Mouse (Mus musculus) retina, embryonic 14.5 days (tissue): ENCODE data around the gene Immt.
"Not testable (repeated sequence)": the region's sequence is repeated elsewhere in the genome, so short reads cannot be mapped to it uniquely, and the experiment has no call there.

Experiments
- DNase-seq: peaks from one replicate; pipeline ENCODE4 v3.0.0-alpha.2; 2015; ENCODE audit warnings: low spot score

Gene Immt

GRCm38 (mm10) chr6:71846906-71847305, 15.8 kb downstream of the Immt start:
- not testable (repeated sequence) for DNase-seq

DNA sequence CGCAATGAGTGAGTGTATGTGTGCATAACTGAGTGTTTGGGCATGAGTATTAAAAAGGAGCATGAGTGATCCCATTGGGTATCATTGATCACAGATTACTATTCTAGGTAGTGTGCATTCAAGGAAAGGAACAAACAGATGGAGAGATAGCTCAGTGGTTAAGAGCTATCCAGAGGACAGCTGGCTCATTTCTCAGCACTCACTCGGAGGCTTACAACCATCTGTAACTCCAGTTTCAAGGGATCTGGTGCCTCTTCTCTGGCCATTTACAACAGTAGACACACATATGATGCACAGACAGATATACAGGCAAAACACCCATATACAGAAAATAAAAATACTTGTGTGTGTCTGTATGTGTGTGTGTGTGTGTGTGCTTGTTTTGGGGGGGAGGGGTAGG, 36.6 kb downstream of the Immt start:
- DNase-seq = no peak

- DNase-seq = peak; percentile 28
Measured at GRCm38 (mm10) chr6:71868809-71869208, 37.7 kb downstream of the Immt start.

DNA sequence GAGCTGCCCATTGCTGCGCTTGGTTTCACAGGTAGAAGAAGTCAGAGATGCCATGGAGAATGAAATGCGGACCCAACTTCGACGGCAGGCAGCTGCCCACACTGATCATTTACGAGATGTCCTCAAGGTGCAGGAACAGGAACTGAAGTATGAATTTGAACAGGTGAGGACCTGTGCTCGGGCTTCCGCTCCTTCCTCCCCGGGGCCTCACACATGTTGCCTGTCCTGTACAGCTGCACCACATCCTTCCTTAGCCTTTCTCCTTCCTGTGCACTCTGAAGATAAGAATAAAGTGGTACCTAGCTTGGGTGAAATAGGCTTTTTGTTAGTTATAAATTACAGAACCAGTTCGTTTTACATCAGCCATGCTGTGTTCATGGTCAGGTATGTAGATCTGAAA, 40.3 kb downstream of the Immt start:
- no peak for DNase-seq

DNA sequence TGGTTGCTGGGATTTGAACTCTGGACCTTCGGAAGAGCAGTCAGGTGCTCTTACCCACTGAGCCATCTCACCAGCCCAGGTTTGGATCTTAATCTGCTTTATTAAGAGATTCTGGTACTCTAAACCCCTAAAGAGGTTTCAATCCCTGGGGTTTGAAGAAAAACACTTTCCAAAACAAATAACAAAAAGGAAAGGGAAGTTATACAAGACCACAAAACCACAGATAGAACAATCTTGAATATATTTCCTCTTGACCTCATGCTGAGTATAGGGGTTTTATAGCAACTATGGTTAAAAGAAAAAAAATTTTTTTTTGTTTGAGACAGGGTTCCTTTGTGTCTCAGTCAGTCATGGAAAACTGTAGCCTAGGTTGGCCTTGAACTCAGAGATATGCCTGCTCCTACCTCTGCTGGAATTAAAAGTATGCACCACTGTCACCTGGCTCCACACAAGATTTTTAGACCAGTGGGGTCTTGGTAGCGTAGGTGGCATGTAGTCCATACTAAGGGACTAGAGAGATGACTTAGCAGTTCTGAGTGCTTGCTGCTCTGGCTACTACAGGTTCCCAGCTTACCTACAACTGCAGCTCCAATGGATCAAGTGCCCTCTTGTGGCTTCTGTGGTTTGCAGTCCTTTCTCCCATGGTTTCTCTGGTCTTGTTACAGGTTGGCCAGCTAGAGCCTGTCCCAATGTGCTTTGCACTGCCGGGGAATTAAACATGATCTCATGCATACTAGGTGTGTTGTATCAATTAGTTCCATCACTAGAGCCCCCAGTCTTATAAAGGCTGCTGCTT, 47.0 kb downstream of the Immt start:
- peak; percentile 17 for DNase-seq

DNA sequence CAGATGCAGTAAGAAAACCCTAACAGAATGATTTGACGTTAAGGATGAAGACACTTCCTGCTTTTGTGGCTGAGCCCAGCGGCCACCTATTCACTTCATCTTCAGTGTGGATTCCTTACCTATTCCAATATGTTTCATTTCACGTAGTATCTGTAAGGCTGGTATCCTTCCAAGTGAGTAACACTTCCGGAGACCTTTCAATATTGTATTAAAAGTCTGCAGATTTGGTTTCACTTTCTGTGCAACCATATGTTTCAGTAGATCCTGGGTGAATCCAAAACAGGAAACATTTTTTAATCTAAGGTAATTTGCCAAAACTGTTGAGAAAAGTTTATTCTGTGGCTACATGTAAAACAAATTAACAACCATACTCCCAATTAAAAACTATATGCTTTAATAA, 62.1 kb downstream of the Immt start:
- no peak for DNase-seq

DNA sequence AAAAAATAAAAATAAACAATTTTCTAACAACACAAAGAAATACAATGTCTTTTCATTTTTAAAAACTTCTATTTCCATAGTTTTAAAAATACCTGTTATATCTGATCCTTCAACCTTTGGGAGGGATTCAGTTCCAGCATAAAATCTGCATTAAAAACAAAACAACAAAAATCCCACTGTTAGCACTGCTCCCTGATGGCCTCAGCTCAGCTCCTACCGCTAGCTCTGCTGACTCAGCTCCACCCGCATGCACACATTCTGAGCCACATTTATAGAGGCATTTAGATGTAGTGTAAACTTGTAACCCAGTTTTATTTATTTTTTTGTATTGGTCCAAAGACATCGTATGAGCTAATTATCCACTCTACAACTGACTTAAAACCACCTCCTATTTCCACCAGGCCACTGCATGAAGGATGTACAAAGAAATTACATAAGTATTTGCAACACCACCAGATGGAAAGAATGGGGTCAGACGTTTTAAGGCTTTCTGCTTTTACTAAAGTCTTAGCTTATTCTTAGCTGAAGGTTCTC, 76.6 kb downstream of the Immt start:
- peak; percentile 8 for DNase-seq

DNA sequence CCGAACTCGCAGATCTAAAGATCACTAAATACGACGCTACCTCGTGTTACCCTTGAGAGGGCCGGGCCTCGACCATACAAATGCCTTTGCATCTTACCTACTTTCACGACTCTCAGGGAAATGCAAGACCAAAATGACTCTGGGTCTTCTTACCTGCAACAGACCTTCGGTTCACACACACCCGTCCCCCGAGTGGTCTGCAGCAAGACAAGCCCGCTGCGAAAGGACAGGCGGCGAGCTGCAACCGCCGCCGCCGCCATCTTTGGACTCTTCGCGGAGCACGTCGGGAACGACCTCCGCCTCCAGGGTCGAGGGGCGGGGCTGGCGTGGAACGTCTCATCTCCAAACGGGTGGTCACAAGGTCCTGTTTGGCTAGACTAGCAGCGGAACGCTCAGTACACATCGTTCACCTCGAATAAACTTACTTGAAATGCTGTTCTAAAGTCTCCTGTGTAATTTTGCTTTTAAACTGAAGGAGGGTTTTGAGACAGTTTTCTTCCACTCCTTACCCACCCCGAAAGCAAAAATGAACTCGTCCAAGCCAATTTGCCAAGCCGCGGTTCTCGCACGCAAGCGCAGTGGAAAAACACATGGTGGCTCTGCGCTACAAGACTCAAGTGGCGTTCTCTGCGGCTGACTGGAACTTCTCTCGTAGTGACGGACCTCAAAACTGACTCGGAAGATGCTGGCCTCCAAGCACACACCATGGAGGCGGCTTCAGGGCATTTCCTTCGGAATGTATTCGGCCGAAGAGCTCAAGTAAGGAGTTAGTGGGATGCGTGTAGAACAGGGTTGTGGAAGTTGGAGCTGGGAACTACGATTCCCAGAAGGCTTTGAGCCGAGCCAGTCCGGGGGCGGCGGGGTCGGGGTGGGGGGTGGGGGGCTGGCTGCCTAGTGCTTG, 77.6 kb downstream of the Immt start, which contains the start of the genes Ptcd3 and Polr1a:
Ptcd3 (minus strand) TSS at position 270 of the 901 bp plus-strand sequence.
Polr1a (plus strand) TSS at position 573 of the 901 bp plus-strand sequence.
- peak; percentile 94 for DNase-seq

DNA sequence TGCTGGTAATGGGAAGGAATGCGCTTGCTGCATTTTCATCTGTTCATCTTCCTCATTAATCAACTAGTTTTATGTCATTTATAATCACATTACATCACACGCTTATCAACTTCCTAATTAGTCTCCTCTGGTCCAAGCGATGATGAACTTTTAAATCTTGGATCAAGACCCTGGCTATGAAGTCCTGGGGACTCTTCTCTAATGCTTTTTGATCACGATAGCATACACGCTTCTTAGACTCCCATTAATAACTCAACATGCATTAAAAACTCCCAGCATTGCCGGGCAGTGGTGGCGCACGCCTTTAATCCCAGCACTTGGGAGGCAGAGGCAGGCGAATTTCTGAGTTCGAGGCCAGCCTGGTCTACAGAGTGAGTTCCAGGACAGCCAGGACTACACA, 78.3 kb downstream of the Immt start:
- no peak for DNase-seq

- no peak for DNase-seq
Measured at GRCm38 (mm10) chr6:71909840-71910239, 78.7 kb downstream of the Immt start.

- DNase-seq = no peak
Measured at GRCm38 (mm10) chr6:71911686-71912450, 80.7 kb downstream of the Immt start.

DNA sequence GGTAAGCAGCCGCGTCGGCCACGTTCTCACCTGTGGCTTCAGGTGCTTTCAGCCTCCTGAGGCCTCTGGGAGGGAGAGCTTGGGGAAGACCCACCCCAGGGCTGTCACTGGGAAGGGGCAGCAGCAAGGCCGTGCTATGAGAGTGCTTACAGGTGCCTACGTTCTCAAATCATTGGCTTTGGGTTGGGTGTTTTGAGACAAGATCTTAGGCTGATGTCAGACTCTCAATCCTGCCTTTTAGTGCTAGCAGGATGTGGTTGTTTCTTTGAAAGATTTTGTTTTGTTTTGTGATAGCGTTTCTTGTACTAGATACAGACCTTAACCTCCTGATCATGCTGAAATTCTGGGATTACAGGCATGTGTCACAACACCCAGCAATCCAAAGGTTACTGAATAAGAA, 89.6 kb downstream of the Immt start:
- DNase-seq = no peak

DNA sequence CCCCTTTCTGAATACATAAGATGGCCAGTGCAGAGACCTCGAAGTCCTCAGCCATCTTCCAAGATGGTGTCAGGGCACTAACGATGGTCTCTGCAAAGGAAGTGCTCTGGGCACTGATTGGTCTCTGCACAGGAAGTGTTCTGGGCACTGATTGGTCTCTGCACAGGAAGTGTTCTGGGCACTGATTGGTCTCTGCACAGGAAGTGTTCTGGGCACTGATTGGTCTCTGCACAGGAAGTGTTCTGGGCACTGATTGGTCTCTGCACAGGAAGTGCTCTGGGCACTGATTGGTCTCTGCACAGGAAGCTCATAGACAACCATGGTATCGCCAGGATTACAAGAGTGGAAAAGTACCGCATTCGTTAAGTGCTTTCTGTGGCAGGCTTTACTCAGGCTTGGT, 94.1 kb downstream of the Immt start:
- not testable (repeated sequence) for DNase-seq
